Mouse (Mus musculus): ENCODE measurements around the gene Fkbp8.

- TF ChIP-seq CTCF (IDR thresholded peaks at IDR 0.05; ENCODE audit: extremely low read depth, insufficient read depth, insufficient read length, insufficient replicate concordance) (no peak), POLR2A (IDR thresholded peaks at IDR 0.05; ENCODE audit: low read depth, low read length) (no peak)
These were observed 37.2 kb downstream of the Fkbp8 start for GRCm38 (mm10) chr8:70564696-70565235.

Data from spleen, adult 2 months (tissue).